In the genomic region with DNA sequence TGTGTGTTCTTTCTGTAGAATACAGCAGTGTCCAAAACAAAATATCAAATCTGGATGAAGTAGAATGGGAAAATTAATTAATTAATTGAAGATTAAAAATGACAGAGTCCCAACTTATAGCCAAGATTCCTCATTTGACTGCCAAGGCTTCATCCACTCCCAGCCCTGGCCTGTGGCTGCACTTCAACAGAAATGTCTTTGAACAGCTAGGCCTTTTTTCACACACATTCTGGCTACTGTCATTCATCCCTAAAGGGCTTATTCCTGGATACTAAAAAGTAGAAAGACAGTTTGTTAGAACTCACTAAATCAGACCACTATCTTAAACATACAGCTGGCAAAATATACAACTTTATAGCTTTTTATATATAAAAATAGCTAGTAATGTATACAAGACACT, we compare ENCODE assay signal across 28 mouse cellular contexts.
"Had no signal": no experiment of that assay in that cellular context is flagged by ENCODE, and none has a peak within 500 bp of the region (broad histone marks: within the 10 kb centered on the region; RNA-seq: fewer than 3 reads in every experiment).

No protein-coding gene starts in this region.

- DNase-seq: cerebellum, adult 2 months; cerebellum, adult 8-10 months; cerebellum, adult 9-10 months; cerebellum, adult 9-11 months; cerebellum, postnatal 10 days; cerebellum, postnatal 14 days; cerebellum, postnatal 25 days; cerebellum, postnatal 36 days; embryo, embryonic 11 days; forebrain, postnatal 0 days; gastrocnemius, adult 2 months; gastrocnemius, postnatal 10 days; gastrocnemius, postnatal 14 days; gastrocnemius, postnatal 25 days; gastrocnemius, postnatal 36 days; heart, adult 11 months; heart, adult 18-20 months had no signal

- H3K4me1 ChIP-seq: embryonic facial prominence, embryonic 10.5 days; embryonic facial prominence, embryonic 12.5 days; embryonic facial prominence, embryonic 13.5 days; embryonic facial prominence, embryonic 15.5 days; forebrain, embryonic 10.5 days; forebrain, embryonic 12.5 days; forebrain, embryonic 15.5 days had no signal

- H3K36me3 ChIP-seq: embryonic facial prominence, embryonic 10.5 days; embryonic facial prominence, embryonic 12.5 days; embryonic facial prominence, embryonic 13.5 days; embryonic facial prominence, embryonic 15.5 days; forebrain, embryonic 10.5 days; forebrain, embryonic 12.5 days; forebrain, embryonic 15.5 days had no signal

- H3K27ac ChIP-seq: embryonic facial prominence, embryonic 10.5 days; embryonic facial prominence, embryonic 12.5 days; embryonic facial prominence, embryonic 13.5 days; embryonic facial prominence, embryonic 15.5 days; forebrain, embryonic 10.5 days; forebrain, embryonic 12.5 days; forebrain, embryonic 13.5 days; forebrain, embryonic 15.5 days; gastrocnemius, adult 2 months had no signal

- H3K4me3 ChIP-seq: embryonic facial prominence, embryonic 10.5 days; embryonic facial prominence, embryonic 12.5 days; embryonic facial prominence, embryonic 13.5 days; embryonic facial prominence, embryonic 15.5 days; erythroblast, embryonic 14.5 days; forebrain, embryonic 10.5 days; forebrain, embryonic 12.5 days; forebrain, embryonic 13.5 days; forebrain, embryonic 15.5 days; gastrocnemius, adult 2 months had no signal

- H3K4me2 ChIP-seq: embryonic facial prominence, embryonic 12.5 days; embryonic facial prominence, embryonic 13.5 days; embryonic facial prominence, embryonic 15.5 days; forebrain, embryonic 12.5 days; forebrain, embryonic 13.5 days; forebrain, embryonic 15.5 days had no signal

- H3K9me3 ChIP-seq: embryonic facial prominence, embryonic 10.5 days; embryonic facial prominence, embryonic 12.5 days; embryonic facial prominence, embryonic 13.5 days; embryonic facial prominence, embryonic 15.5 days; forebrain, embryonic 12.5 days; forebrain, embryonic 13.5 days; forebrain, embryonic 15.5 days had no signal

- H3K27me3 ChIP-seq: embryonic facial prominence, embryonic 12.5 days; embryonic facial prominence, embryonic 13.5 days; embryonic facial prominence, embryonic 15.5 days; forebrain, embryonic 12.5 days; forebrain, embryonic 13.5 days; forebrain, embryonic 15.5 days had no signal

- ATAC-seq: forebrain, embryonic 13.5 days; forebrain, embryonic 14.5 days; forebrain, embryonic 15.5 days; forebrain, embryonic 16.5 days; forebrain, postnatal 0 days had no signal

- H3K9ac ChIP-seq: embryonic facial prominence, embryonic 12.5 days; embryonic facial prominence, embryonic 13.5 days; embryonic facial prominence, embryonic 15.5 days; forebrain, embryonic 12.5 days; forebrain, embryonic 13.5 days; forebrain, embryonic 15.5 days; forebrain, postnatal 0 days had no signal
